Mouse (Mus musculus): ENCODE data around the gene Abhd15. TPM values are rescaled to one million over a fixed set of nuclear protein-coding genes. Genes with fewer than 3 reads are reported as not detected.
A peak's percentile ranks its signal among the peaks of the same experiment; 100 is the strongest.

Abhd15 gene
- polyA plus RNA-seq, 1 experiment from 2014 or later = 2.2 TPM

DNA sequence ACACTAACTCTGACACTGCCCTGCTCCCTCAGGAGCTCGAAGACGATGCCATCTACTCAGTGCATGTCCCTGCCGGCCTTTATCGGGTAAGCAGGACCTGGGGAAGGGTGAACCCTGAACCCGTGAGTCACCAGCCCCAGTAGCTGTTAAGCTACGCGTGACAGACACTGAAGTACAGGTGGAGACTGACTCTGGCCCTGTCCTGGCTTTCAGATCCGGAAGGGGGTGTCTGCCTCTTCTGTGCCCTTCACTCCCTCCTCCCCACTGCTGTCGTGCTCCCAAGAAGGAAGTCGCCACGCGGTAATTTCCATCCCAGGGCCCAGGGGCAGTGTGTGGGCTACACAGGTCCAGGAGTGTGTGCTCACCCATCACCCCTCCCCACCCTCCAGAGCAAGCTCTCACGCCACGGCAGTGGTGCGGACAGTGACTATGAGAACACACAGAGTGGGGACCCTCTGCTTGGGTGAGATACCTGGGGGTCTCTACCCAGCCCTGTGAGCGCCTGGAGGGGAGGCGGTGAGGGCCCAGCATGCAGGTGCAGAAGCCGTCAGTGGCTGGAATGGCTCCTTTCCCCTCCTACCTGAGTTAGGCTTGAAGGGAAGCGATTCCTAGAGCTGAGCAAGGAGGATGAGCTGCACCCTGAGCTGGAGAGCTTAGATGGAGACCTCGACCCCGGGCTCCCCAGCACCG lies 9.5 kb upstream of the Abhd15 start:
- peak; percentile 74 for ATAC-seq
- Histone ChIP-seq H3K4me3 (ENCODE audit: low read depth, low read length) (no peak overlapping the region), H3K27me3 (replicated peaks; ENCODE audit: control insufficient read depth, insufficient read depth, low read length) (no peaks in the 10 kb centered on the region), H3K27ac (ENCODE audit: low read depth, low read length) (peak overlapping the region; percentile 94), H3K4me2 (replicated peaks; ENCODE audit: low read depth) (peak overlapping the region; percentile 51), H3K4me1 (replicated peaks; ENCODE audit: control insufficient read depth, insufficient read depth, low read length) (peaks cover 15% of the 10 kb centered on the region), H3K36me3 (ENCODE audit: control insufficient read depth, insufficient read depth) (peaks cover 52% of the 10 kb centered on the region), H3K9ac (ENCODE audit: low read depth, low read length) (0 out of 2 replicates have a peak overlapping the region, but pooled peaks have one; percentile 7), H3K9me3 (ENCODE audit: control insufficient read depth) (no peaks in the 10 kb centered on the region)
- WGBS = 67% methylated on average over 22 of the region's 22 CpGs
- TF ChIP-seq CTCF (IDR thresholded peaks at IDR 0.05; ENCODE audit: low read depth) = peak; percentile 35; the same call in 1 of the 2 replicates

DNA sequence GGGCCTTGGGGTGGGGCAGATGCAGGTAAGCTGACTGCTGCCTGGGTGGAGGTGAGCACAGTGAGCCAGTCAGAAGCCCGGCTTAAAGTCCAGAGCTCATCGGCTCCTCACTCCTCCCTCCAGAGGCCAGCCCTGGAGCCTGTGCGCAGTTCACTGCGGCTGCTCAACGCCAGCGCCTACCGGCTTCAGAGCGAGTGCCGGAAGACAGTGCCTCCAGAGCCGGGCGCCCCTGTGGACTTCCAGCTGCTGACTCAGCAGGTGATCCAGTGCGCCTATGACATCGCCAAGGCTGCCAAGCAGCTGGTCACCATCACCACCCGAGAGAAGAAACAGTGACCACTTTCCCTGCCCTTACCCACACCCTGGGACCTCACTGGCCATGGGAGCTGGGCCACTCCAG lies 8.6 kb upstream of the Abhd15 start:
- no peak overlapping the region for H3K9ac ChIP-seq (ENCODE audit: low read depth, low read length)
- H3K36me3 ChIP-seq (ENCODE audit: control insufficient read depth, insufficient read depth) = peaks cover 44% of the 10 kb centered on the region
- TF ChIP-seq CTCF (IDR thresholded peaks at IDR 0.05; ENCODE audit: low read depth) = peak; percentile 38; the same call in 1 of the 2 replicates
- H3K4me1 ChIP-seq (replicated peaks; ENCODE audit: control insufficient read depth, insufficient read depth, low read length) = peaks cover 15% of the 10 kb centered on the region
- H3K27ac ChIP-seq (ENCODE audit: low read depth, low read length) = peak overlapping the region; percentile 94
- H3K9me3 ChIP-seq (ENCODE audit: control insufficient read depth) = no peaks in the 10 kb centered on the region
- H3K27me3 ChIP-seq (replicated peaks; ENCODE audit: control insufficient read depth, insufficient read depth, low read length) = no peaks in the 10 kb centered on the region
- WGBS = 38% methylated on average over 14 of the region's 14 CpGs
- peak; percentile 86 for ATAC-seq
- H3K4me2 ChIP-seq (replicated peaks; ENCODE audit: low read depth) = peak overlapping the region; percentile 51; the same call in 1 of the 2 replicates
- no peak overlapping the region for H3K4me3 ChIP-seq (ENCODE audit: low read depth, low read length)

DNA sequence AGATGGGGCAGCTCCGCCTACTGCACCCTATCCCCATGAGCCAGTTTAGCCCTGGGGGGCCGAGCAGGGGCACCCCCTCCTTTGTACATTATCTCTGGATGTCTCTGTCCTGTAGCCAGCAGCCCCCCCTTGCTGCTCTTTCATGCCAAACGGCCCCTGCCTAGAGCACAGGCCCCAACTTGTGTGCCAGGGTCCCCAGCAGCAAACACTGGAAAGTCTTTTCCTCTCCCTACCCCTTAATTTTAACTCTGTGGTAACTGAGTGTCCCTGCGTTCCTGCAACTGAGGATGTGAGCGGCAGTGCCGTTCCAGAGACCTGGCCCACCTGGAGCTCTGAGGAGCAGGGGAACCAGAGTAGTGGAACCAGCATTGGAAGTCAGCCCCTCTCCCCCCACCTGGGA lies 8.0 kb upstream of the Abhd15 start:
- Histone ChIP-seq H3K4me3 (ENCODE audit: low read depth, low read length) (no peak overlapping the region), H3K9ac (ENCODE audit: low read depth, low read length) (no peak overlapping the region), H3K4me1 (replicated peaks; ENCODE audit: control insufficient read depth, insufficient read depth, low read length) (peaks cover 15% of the 10 kb centered on the region), H3K27ac (ENCODE audit: low read depth, low read length) (peak overlapping the region; percentile 65), H3K36me3 (ENCODE audit: control insufficient read depth, insufficient read depth) (peaks cover 41% of the 10 kb centered on the region), H3K4me2 (replicated peaks; ENCODE audit: low read depth) (no peak overlapping the region), H3K27me3 (replicated peaks; ENCODE audit: control insufficient read depth, insufficient read depth, low read length) (no peaks in the 10 kb centered on the region), H3K9me3 (ENCODE audit: control insufficient read depth) (no peaks in the 10 kb centered on the region)
- ATAC-seq = no peak
- WGBS = 79% methylated on average over 6 of the region's 6 CpGs
- no peak for TF ChIP-seq CTCF (IDR thresholded peaks at IDR 0.05; ENCODE audit: low read depth)

DNA sequence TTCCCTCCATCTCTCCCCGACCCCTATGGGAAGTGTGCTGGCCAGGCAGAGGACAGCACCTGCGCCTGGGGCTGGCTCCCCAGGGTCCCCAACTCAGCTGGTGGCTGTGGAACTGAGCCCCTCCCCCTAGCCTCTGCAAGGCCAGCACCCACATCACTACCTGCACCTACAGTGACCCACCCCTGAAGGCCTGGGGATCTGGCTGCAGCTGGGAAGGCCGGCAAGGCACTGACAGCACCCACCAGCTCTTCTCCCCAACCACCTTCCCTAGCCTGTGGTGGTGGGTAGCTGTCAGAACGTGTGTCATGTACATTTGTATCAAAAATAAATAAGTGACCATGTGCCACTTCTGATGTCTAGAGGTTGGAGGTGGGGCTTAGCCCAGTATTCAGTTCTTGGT lies 7.5 kb upstream of the Abhd15 start:
- Histone ChIP-seq H3K27ac (ENCODE audit: low read depth, low read length) (peak overlapping the region; percentile 65), H3K27me3 (replicated peaks; ENCODE audit: control insufficient read depth, insufficient read depth, low read length) (no peaks in the 10 kb centered on the region), H3K9ac (ENCODE audit: low read depth, low read length) (no peak overlapping the region), H3K4me1 (replicated peaks; ENCODE audit: control insufficient read depth, insufficient read depth, low read length) (peaks cover 19% of the 10 kb centered on the region), H3K4me2 (replicated peaks; ENCODE audit: low read depth) (no peak overlapping the region), H3K36me3 (ENCODE audit: control insufficient read depth, insufficient read depth) (peaks cover 40% of the 10 kb centered on the region), H3K4me3 (ENCODE audit: low read depth, low read length) (no peak overlapping the region), H3K9me3 (ENCODE audit: control insufficient read depth) (no peaks in the 10 kb centered on the region)
- TF ChIP-seq CTCF (IDR thresholded peaks at IDR 0.05; ENCODE audit: low read depth) = no peak
- 70% methylated on average over 4 of the region's 4 CpGs for WGBS
- no peak for ATAC-seq

DNA sequence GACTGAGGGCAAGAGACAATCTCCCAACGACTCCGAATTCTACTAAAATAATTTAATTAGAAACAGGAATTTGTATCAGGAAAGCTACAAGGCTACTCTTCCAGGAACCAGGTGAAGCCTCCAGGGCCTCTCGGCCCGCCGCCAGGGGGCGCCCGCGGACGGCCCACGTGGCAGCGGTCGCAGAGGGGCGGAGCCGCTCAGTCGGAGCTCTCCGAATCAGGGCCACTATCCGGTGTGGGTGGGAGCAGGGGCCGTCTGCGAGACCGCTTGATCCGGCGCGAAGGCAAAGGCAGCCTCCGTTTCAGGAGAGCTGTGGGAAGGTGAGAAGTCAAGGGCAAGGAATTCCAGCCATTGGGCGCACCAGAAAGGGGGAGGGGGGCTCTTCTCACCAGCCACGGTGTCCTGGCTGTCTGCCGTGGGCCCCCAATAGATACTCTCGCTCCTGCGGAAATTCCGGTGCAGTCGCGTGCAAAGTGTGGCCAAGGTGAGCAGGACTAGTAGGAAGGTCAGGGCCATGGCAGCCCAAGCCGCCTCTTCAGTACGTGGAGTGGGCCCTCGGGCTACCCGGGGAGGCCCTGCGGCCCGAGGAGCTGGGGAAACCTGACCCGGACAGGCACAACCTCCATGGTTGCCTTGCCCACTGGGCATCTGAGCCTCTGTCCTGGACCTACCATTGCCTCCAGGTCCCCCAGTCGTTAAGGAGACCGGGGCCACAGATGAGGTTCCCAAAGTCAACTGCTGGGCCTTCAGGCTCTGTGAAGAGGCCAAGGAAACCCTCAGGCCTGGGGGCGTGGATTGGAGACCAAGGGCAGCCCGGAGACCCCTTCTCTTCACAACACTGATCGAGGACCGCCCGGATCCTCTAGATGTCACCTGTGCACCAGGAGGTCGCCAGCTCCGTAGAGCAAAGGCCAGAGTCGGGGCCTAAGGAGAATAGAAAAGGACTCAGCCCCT lies 6.6 kb upstream of the Abhd15 start:
- Histone ChIP-seq H3K27ac (ENCODE audit: low read depth, low read length) (0 out of 2 replicates have a peak overlapping the region, but pooled peaks have one; percentile 65), H3K27me3 (replicated peaks; ENCODE audit: control insufficient read depth, insufficient read depth, low read length) (no peaks in the 10 kb centered on the region), H3K4me3 (ENCODE audit: low read depth, low read length) (peak overlapping the region; percentile 7; the same call in 1 of the 2 replicates)

DNA sequence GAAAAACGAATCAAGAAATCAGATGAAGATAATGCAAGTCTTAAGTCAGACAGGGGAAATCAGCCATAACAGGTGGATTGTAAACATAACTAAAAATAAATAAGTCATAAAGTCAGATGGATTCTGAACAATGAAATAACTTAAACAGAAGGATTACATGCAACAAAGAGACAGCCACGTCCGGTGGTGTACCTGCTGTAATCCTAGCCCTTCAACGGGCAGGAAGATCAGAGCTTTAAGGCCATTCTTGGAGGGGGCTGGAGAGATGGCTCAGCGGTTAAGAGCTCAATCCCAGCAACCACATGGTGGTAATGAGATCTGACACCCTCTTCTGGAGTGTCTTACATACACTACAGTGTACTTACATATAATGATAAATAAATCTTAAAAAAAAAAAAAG lies 3.6 kb upstream of the Abhd15 start:
- Histone ChIP-seq H3K9me3 (ENCODE audit: control insufficient read depth) (no peaks in the 10 kb centered on the region), H3K27me3 (replicated peaks; ENCODE audit: control insufficient read depth, insufficient read depth, low read length) (0 out of 2 replicates have a peak, but pooled peaks cover 3% of the 10 kb centered on the region), H3K4me3 (ENCODE audit: low read depth, low read length) (no peak overlapping the region), H3K36me3 (ENCODE audit: control insufficient read depth, insufficient read depth) (peaks cover 1% of the 10 kb centered on the region; the same call in 1 of the 2 replicates), H3K4me2 (replicated peaks; ENCODE audit: low read depth) (no peak overlapping the region), H3K27ac (ENCODE audit: low read depth, low read length) (no peak overlapping the region), H3K4me1 (replicated peaks; ENCODE audit: control insufficient read depth, insufficient read depth, low read length) (peaks cover 14% of the 10 kb centered on the region; the same call in 1 of the 2 replicates), H3K9ac (ENCODE audit: low read depth, low read length) (no peak overlapping the region)
- ATAC-seq = no peak
- WGBS = 74% methylated on average over 5 of the region's 5 CpGs
- TF ChIP-seq CTCF (IDR thresholded peaks at IDR 0.05; ENCODE audit: low read depth) = no peak

More for the DNA sequence above, 6.6 kb upstream of the Abhd15 start:
- peak; percentile 95 for TF ChIP-seq CTCF (IDR thresholded peaks at IDR 0.05; ENCODE audit: low read depth)
- WGBS = 26% methylated on average over 49 of the region's 49 CpGs
- Histone ChIP-seq H3K9ac (ENCODE audit: low read depth, low read length) (no peak overlapping the region), H3K36me3 (ENCODE audit: control insufficient read depth, insufficient read depth) (peaks cover 30% of the 10 kb centered on the region), H3K4me1 (replicated peaks; ENCODE audit: control insufficient read depth, insufficient read depth, low read length) (peaks cover 16% of the 10 kb centered on the region; the same call in 1 of the 2 replicates), H3K4me2 (replicated peaks; ENCODE audit: low read depth) (peak overlapping the region; percentile 60), H3K9me3 (ENCODE audit: control insufficient read depth) (no peaks in the 10 kb centered on the region)
- peak; percentile 19; the same call in 1 of the 2 replicates for ATAC-seq
